Mouse (Mus musculus): ENCODE data around the gene Raf1.

Raf1 gene

GRCm38 (mm10) chr6:115676452-115677128, at the start of gene Raf1:
TSS of gene Raf1 (minus strand) at chr6:115676635.
- DNase-seq (ENCODE audit: low spot score in 2 of 2) = peak; percentile 93 to 98

GRCm38 (mm10) chr6:115722246-115722645, 45.8 kb upstream of the Raf1 start:
- peak; percentile 24 to 26 for DNase-seq (ENCODE audit: low spot score in 2 of 2)

GRCm38 (mm10) chr6:115717715-115718558, 41.5 kb upstream of the Raf1 start:
- peak; percentile 59 to 74 for DNase-seq (ENCODE audit: low spot score in 2 of 2)

- DNase-seq (ENCODE audit: low spot score in 2 of 2) = peak; percentile 33 to 49
These were observed 40.7 kb upstream of the Raf1 start for GRCm38 (mm10) chr6:115717101-115717652.

GRCm38 (mm10) chr6:115711261-115711660, 34.8 kb upstream of the Raf1 start:
- no peak for DNase-seq (ENCODE audit: low spot score in 2 of 2)

- DNase-seq (ENCODE audit: low spot score in 2 of 2) = no peak
These were observed 26.5 kb upstream of the Raf1 start for GRCm38 (mm10) chr6:115702901-115703300.

- no peak for DNase-seq (ENCODE audit: low spot score in 2 of 2)
These were observed 24.9 kb upstream of the Raf1 start for GRCm38 (mm10) chr6:115701302-115701701.

- DNase-seq (ENCODE audit: low spot score in 2 of 2) = no peak
These were observed 24.3 kb upstream of the Raf1 start for GRCm38 (mm10) chr6:115700778-115701177.

GRCm38 (mm10) chr6:115698699-115699098, 22.3 kb upstream of the Raf1 start:
- no peak for DNase-seq (ENCODE audit: low spot score in 2 of 2)

- peak in 1 of 2 experiments; percentile 36 for DNase-seq (ENCODE audit: low spot score in 2 of 2)
These were observed 21.5 kb upstream of the Raf1 start for GRCm38 (mm10) chr6:115697739-115698558.

- no peak for DNase-seq (ENCODE audit: low spot score in 2 of 2)
These were observed 20.3 kb upstream of the Raf1 start for GRCm38 (mm10) chr6:115696707-115697215.

GRCm38 (mm10) chr6:115695124-115695523, 18.7 kb upstream of the Raf1 start:
- DNase-seq (ENCODE audit: low spot score in 2 of 2) = no peak

- no peak for DNase-seq (ENCODE audit: low spot score in 2 of 2)
These were observed 18.0 kb upstream of the Raf1 start for GRCm38 (mm10) chr6:115694441-115694842.

- DNase-seq (ENCODE audit: low spot score in 2 of 2) = no peak
These were observed 16.7 kb upstream of the Raf1 start for GRCm38 (mm10) chr6:115692963-115693730.

- DNase-seq (ENCODE audit: low spot score in 2 of 2) = no peak
These were observed 15.9 kb upstream of the Raf1 start for GRCm38 (mm10) chr6:115692163-115692950.

- no peak for DNase-seq (ENCODE audit: low spot score in 2 of 2)
These were observed 13.7 kb upstream of the Raf1 start for GRCm38 (mm10) chr6:115690105-115690504.

GRCm38 (mm10) chr6:115688589-115688988, 12.2 kb upstream of the Raf1 start:
- no peak for DNase-seq (ENCODE audit: low spot score in 2 of 2)

GRCm38 (mm10) chr6:115687753-115688152, 11.3 kb upstream of the Raf1 start:
- DNase-seq (ENCODE audit: low spot score in 2 of 2) = no peak

- no peak for DNase-seq (ENCODE audit: low spot score in 2 of 2)
These were observed 8.6 kb upstream of the Raf1 start for GRCm38 (mm10) chr6:115684851-115685646.
